ENCODE assay signal across 11 mouse cellular contexts in the genomic region with DNA sequence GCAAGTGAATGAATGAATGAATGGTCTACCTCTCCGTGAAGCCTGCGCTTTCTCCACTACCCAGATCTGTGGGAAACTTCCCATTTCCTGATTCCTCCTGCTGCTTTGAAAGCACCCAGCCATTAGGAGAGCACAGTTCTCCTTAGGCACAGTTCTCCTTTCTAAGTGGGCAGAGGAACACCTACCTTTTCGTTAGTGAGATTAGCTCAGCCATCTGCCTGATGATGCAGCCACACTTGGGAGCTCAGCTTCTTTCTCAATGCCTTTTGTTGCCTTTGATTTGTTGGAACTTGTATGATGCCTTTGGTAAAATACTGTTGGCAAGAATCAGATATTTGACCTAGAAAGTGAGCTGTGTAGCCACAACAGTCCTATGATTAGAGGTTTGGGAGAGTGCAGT.
"Had no signal": no experiment of that assay in that cellular context is flagged by ENCODE, and none has a peak within 500 bp of the region (broad histone marks: within the 10 kb centered on the region; RNA-seq: fewer than 3 reads in every experiment).

No protein-coding gene starts in this region.

- H3K4me3 ChIP-seq: limb, embryonic 12.5 days; liver, embryonic 12.5 days; lung, embryonic 15.5 days; megakaryocyte, embryonic 14.5 days; midbrain, embryonic 12.5 days had no signal

- H3K27ac ChIP-seq: limb, embryonic 12.5 days; liver, embryonic 12.5 days; lung, embryonic 15.5 days; macrophage; midbrain, embryonic 12.5 days had no signal

- H3K27me3 ChIP-seq: limb, embryonic 12.5 days; liver, embryonic 12.5 days; lung, embryonic 15.5 days had no signal

- H3K36me3 ChIP-seq: limb, embryonic 12.5 days; liver, embryonic 12.5 days; lung, embryonic 15.5 days; midbrain, embryonic 12.5 days had no signal

- H3K9ac ChIP-seq: limb, embryonic 12.5 days; liver, embryonic 12.5 days; lung, embryonic 15.5 days; midbrain, embryonic 12.5 days had no signal

- ATAC-seq: intestine, embryonic 16.5 days; liver, embryonic 12.5 days had no signal

- H3K4me2 ChIP-seq: limb, embryonic 12.5 days; liver, embryonic 12.5 days; lung, embryonic 15.5 days; midbrain, embryonic 12.5 days had no signal

- H3K9me3 ChIP-seq: limb, embryonic 12.5 days; liver, embryonic 12.5 days; lung, embryonic 15.5 days; megakaryocyte, embryonic 14.5 days; midbrain, embryonic 12.5 days had no signal

- DNase-seq: kidney, adult 8-10 months; kidney, postnatal 25 days; lung, postnatal 14 days; thymus, postnatal 4 days had no signal
